Mouse (Mus musculus) brain, embryonic 14.5 days (tissue): Measurements from ENCODE around the gene C2cd5. TPM values are rescaled to one million over a fixed set of nuclear protein-coding genes. Genes with fewer than 3 reads are reported as not detected.
A peak's percentile ranks its signal among the peaks of the same experiment; 100 is the strongest.

ENCODE experiments used
- DNase-seq: peaks from one replicate; pipeline ENCODE4 v3.0.0-alpha.2; 2011; ENCODE audit warnings: low read depth
- CTCF ChIP-seq: fragments of 200-500 bp; IDR thresholded peaks from 2 replicates; pipeline ENCODE4 v1.5.1; 2012; ENCODE audit warnings: inconsistent platforms, mild to moderate bottlenecking, moderate library complexity, borderline replicate concordance; ENCODE audit not compliant: insufficient read depth, insufficient read length; ENCODE audit errors: extremely low read depth
- POLR2A ChIP-seq: fragments of 200-500 bp; IDR thresholded peaks from 2 replicates; pipeline ENCODE4 v1.6.1; 2012; ENCODE audit warnings: mild to moderate bottlenecking, inconsistent platforms, borderline replicate concordance; ENCODE audit not compliant: poor library complexity, insufficient read depth, insufficient read length, severe bottlenecking; ENCODE audit errors: extremely low read depth
- polyA plus RNA-seq: library from polyadenylated mRNA; depleted of rRNA; stranded (reverse); fragments of >200 nt; gene quantifications from 2 replicates; pipeline ENCODE4 v1.2.3, GENCODE M21; 2012

The C2cd5 gene
- polyA plus RNA-seq, 1 experiment = 93.5 TPM

DNA sequence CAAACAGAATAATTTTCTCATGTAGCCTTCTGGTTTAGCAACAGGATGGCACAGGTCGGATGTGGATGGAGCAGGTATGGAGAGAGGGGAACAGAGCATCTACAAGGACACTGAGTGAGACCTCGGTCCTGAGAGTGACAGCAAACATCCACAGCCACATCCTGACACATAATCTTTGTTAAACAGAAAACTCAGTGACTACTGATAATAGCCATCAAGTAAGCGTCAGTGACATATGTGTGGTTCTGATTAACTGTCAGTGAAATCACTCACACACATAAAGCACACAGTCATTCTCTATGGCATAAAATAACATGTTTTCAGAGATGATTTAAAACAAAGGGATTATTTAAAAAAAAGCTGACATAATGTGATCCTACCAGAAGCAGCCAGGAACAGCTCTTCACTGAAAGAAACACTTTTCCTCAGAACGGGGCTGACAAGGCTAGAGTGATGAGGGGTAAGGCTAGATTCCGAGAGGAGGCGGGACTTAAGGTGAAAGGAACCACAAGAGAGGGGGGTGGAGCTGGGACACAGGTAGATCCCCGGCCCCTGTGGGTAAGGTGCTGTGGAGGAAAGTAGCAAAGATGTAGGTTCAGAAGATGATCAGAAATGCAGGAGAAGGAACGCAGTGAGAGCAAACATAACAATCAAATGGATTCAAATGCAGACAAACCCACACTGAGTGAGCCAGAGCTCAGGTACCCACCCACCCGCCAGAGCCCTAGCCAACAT lies 31.6 kb downstream of the C2cd5 start:
- no peak for DNase-seq
- TF ChIP-seq POLR2A (no peak), CTCF (no peak)

DNA sequence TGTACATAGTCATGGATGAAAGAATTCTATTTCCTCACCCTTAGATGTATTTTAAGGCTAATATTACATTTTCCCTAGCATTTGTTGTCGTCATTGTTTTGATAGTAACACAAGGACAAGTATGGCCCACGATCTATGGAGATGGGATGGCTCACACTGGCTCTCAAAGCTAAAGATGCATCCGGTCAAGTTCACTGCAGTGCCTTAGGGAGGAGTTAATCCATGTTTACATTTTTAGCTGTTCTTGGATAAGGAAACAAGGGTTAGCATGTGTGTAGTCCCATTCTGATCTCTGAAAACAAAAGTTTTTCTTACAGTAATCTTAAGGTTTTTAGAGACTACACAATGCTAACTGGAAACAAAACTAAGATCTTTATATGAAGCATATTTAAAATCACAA lies 32.3 kb downstream of the C2cd5 start:
- TF ChIP-seq CTCF (no peak), POLR2A (no peak)
- DNase-seq = no peak

DNA sequence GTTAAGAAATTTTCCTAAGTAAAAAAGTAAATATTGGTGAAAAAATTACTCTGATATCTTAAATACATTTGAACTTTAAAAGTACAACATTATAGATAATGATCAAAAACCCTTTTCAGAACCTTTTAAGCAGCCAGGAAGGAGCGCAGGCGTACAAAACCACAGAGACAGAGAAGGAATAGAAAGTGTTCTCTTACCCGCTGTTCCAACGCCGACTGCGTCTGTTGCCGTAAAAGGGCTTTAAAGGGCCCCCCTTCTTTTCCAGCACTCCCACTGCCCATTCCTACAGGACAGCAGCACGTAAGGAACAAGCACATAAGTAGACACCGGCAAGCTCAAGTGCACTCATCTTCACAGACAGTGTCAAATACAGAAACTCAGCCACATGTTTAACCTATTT lies 33.1 kb downstream of the C2cd5 start:
- TF ChIP-seq POLR2A = no peak
- TF ChIP-seq CTCF = no peak
- no peak for DNase-seq

DNA sequence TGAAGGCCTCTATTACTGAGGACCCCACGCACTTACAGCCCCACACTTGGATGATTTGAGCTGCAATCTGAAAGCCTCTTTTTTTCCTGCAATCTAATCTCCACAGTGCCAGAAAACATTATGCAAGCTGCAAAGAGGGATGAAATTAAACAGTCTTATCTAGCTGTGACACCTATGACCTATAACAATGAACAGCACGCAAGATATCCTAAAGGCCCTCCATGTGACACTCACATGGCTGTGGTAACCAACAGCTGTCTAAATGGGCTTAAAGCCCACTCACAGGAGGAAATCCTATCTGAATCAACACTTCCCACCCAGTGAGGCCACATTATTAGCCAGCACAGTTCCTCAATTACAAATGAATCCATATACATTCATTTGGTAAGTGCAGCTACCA lies 35.9 kb downstream of the C2cd5 start:
- DNase-seq = peak; percentile 15
- TF ChIP-seq CTCF = no peak
- no peak for TF ChIP-seq POLR2A

DNA sequence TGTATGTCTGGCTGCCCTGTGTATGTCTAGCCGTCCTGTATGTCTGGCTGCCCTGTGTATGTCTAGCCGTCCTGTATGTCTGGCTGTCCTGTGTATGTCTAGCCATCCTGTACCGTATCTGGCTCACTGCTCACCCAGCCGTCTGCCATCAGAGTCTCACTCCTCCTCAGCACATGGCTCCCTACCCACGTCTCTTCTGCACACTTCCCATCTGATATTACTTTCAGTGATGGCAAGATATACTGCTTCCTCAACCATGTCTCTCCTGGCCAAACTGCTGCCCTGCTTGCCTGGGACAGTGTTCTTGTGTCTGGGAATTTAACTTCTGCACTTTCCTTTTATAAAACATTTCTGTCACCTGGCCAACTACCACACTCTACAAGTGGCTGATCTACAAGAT lies 42.3 kb downstream of the C2cd5 start:
- TF ChIP-seq CTCF (no peak), POLR2A (no peak)
- no peak for DNase-seq

DNA sequence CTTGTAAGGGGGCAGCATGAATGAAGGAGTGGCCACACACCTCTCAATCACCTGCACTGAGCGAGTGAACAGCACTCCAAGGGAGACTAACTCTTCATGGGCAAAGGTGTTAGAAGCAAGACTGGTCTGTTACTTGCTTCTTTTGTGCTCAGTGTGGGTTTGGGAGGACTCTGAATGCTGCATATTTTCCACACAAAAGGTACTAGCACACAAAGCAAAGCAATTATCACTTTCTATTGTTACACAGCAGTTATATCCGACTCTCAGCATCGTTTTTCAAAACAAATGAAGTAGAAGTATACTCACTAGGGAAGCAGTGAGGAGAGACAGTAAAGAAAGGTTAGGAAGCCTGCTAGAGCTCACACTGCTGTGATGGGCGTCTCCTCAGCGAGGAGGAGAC lies 48.4 kb downstream of the C2cd5 start:
- no peak for TF ChIP-seq POLR2A
- TF ChIP-seq CTCF = no peak
- DNase-seq = no peak

DNA sequence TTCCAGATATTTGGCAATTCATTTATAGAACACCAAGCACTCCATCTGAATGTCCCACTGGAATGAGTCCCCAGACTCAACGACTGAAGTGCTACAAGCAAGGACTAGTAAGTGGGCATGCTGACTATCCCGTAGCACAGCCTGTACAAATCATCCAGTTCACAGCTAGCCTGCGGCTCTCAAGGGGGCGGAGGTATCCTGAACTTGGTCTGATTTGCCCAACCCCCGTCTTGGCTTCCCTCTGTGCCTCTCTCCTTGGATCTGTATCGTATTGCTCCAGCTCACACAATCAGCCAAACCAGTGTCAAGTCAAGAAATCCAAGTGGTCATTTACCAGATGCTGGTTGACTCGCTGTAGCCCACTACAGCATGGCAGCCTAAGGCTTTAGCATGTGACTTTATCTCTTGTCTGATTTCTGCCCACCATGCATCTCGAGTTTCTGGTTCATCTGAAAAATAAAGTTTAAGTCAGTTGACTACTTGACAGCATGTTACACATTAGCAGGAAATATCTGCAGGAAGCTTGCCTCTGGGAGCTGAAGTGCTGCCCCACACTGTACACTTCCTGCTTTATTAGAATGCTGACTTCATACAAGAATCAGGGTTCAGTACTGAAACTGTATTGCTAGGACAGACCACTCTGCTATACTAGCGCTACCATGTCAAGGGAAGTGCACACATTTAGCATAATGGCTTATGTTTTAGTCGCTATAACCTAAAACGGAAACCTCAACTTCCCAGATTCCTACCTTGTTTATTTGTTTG lies 50.0 kb downstream of the C2cd5 start:
- TF ChIP-seq CTCF (no peak), POLR2A (no peak)
- no peak for DNase-seq

DNA sequence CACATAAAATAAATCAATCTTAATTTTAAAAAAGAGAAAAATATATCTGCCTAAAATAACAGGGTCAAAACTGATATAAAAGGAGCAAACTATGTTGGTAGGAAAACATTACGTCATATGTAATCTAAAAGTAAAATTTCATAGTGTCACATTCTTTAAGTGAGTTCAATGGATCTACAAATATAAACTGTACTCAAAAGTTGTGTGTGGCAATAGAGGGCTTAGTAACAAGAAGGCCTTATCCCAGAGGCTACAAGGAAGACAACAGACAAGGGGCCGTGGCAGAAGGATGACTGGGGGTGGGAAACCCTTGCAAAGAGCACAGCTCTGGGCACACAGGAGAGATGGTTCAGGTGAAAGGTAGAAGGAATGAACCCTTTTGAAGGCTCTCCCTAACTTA lies 50.8 kb downstream of the C2cd5 start:
- DNase-seq = no peak

DNA sequence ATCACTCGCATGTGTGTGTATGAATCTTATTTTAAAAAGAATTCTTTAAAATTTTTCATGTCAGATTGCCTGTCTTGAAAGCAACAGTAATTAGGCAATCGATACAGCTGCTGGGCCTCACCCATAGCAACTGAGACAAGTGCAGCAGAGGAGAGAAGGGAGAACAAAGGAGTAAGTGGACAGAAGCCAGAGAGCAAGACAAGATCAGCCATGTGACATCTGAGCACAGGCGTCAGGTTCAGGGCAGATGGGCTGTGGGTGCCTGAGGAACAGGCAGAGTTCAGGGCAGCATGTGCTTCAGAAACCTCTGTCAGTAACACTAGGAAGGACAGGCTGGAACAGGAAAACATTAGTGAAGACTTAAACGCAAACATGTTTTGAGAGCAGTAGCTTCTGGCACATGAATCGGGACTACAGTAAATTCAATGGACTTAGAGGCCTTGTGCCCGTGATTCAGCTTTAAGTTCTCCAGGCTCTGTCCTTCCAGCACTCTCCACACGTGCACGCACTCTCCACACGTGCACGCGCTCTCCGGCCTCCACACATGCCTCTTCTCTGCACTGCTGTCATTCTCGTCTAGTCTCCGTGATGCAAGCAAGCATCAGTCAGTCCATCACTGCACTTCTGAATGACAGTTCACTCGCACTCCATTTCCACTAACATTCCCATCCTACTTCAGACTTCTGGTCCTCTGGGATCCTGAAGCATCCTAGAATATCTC lies 52.2 kb downstream of the C2cd5 start:
- DNase-seq = peak; percentile 27
- no peak for TF ChIP-seq POLR2A
- no peak for TF ChIP-seq CTCF

More for the DNA sequence above, 50.8 kb downstream of the C2cd5 start:
- TF ChIP-seq CTCF (no peak), POLR2A (no peak)

DNA sequence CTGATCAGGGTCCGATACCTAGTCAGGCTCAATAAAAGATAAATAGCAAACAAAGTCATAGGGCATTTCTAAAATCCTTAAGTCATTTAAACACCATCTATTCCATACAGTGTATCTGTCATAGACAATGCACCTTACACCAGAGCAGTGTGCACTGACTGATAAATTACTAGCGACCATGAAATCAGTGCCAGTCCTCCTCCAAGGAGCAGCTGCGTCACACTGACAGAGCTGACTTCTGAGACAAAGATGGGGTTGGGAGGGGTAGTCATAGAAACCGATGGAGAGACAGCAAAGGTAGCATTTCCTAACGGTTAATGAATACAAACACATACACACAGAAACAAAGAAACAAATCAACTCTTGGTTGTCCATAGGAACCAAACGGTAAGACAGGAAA lies 58.4 kb downstream of the C2cd5 start:
- DNase-seq = peak; percentile 40
- TF ChIP-seq POLR2A = no peak
- no peak for TF ChIP-seq CTCF

DNA sequence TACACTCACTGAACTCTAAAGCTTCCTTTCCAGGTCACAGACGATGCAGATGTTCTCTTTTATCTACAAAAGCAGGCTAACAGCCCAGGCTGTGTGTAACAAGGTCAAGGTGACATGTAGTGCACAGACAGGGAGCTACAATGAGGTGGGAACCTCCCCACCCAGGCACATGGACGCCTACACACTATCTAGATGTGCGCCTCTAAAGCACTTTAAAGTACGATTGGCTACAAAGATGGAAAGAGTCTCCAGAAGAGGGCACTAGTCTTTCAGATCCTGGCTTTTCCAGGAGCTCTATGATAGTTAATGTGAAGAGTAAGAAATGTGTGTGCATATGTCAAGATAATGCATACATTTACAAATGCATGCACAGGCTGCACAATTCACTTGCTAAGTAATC lies 64.7 kb downstream of the C2cd5 start:
- TF ChIP-seq CTCF (no peak), POLR2A (no peak)
- DNase-seq = peak; percentile 31
